Mouse (Mus musculus): ENCODE measurements around the gene Gm17361. TPM values are rescaled to one million over a fixed set of nuclear protein-coding genes. Genes with fewer than 3 reads are reported as not detected.
"Not testable (repeated sequence)": the region's sequence is repeated elsewhere in the genome, so short reads cannot be mapped to it uniquely, and the experiment has no call there.

Gene Gm17361
- polyA plus RNA-seq (2012; rRNA removed), result 0.41 TPM in 1 of 2 replicates, not detected in the other

- not testable (repeated sequence) for H3K27me3 ChIP-seq (ENCODE audit: control insufficient read depth, insufficient read depth, low read length); H3K27ac ChIP-seq (ENCODE audit: control insufficient read depth, insufficient read depth, low read depth, low read length); H3K36me3 ChIP-seq (ENCODE audit: control insufficient read depth, insufficient read depth, low read length); H3K4me1 ChIP-seq (ENCODE audit: control insufficient read depth, insufficient read depth, low read length); H3K4me3 ChIP-seq (ENCODE audit: control insufficient read depth, low read depth, low read length)
Observed at GRCm38 (mm10) chrX:125003863-125004262, at the start of gene Gm17361. TSS of gene Gm17361 (plus strand) at chrX:125004163.

All from testis, adult 2 months (tissue).